Mouse (Mus musculus): ENCODE results near the gene Ecm1.
"Not testable (repeated sequence)": the region's sequence is repeated elsewhere in the genome, so short reads cannot be mapped to it uniquely, and the experiment has no call there.

Gene Ecm1

DNA sequence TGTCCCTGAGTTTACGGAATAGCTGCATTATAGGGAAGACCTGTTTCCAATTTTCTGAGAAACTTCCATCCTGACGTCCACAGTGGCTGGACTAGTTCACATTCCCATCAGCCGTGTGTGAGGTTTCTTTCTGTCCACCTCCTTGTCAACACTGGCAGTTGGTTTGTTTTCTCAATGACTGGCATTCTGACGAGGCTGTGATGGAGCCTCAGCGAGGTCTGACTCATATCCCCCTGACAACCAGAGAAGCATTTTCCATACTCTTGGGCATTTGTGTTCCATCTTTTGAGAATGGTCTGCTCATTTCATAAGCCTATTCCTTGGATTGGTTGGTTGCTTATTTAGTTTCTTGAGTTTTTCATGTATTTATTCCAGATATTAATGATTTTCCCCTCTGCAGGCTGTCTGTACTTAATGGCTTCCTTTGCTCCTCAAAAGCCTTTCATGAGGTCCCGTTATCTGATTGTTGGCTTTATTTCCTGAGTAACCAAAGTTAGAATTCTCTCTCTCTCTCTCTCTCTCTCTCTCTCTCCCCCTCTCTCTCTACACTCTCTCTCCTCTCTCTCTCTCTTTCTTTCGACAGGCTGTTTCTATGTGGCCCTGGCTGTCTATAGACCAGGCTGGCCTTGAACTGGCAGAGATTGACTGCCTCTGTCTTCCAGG lies 12.5 kb downstream of the Ecm1 start:
- DNase-seq = no peak

DNA sequence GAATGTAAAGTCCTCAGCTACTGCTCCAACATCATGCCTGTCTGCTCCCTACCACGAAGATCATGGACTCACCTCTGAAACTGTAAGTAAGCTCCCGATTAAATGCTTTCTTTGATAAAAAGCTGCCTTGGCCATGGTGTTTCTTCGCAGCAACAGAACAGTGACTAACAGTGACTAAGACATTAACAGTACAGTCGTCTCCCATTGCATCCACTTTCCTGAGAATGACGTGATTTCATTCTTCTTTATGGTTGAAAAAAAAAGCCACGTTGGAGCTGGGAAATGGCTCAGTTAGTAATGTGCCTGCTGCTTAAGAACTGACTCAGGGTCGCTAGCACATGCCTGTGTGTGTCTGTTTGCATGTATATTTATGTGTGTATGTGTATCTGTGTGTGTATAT lies 13.5 kb downstream of the Ecm1 start:
- no peak for DNase-seq

DNA sequence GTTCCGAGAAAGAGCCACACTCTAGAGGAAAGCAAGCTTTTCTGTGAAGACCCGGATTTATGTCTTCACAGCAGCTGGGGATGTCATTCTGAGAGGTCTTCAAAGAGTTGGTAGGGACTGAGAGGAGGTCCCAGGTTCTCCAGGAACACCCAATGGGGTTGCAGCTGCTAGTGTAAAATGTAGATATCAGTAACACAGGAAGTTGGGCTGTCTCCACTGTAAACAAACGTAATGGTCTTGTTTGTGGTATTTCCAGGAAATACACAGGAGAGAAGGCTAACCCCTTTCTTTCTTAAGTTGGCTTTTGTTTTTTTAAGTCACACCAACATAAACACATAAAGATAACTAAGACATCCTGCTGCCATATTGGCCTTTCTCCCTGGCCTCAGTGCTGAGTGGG lies 17.0 kb downstream of the Ecm1 start:
- no peak for DNase-seq

GRCm38 (mm10) chr3:95718153-95718552 lies 21.2 kb downstream of the Ecm1 start:
- no peak for DNase-seq

GRCm38 (mm10) chr3:95716075-95716474 lies 23.3 kb downstream of the Ecm1 start:
- no peak for DNase-seq

GRCm38 (mm10) chr3:95709967-95710366 lies 29.4 kb downstream of the Ecm1 start:
- no peak for DNase-seq

- no peak for DNase-seq
Measured at GRCm38 (mm10) chr3:95709044-95709443, 30.3 kb downstream of the Ecm1 start.

DNA sequence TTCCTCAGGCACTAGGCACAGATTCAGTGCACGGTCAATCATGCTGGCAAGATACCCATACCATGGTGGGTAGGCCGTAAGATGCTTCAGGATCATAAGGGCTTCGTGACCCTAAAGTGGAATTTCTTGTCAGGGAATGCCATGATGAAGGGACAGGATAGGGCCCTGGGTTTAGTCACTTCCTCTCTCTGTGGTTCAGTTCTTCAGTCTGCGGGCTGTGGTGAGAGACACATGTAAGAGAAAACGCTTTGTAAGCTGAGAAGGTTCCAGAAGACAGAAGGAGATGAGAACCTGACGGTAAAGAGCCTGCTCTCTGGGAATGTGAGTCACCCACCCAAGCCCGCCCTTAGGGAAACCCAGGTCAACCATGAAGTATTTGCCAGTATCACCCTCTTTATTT lies 31.9 kb downstream of the Ecm1 start:
- DNase-seq = no peak

DNA sequence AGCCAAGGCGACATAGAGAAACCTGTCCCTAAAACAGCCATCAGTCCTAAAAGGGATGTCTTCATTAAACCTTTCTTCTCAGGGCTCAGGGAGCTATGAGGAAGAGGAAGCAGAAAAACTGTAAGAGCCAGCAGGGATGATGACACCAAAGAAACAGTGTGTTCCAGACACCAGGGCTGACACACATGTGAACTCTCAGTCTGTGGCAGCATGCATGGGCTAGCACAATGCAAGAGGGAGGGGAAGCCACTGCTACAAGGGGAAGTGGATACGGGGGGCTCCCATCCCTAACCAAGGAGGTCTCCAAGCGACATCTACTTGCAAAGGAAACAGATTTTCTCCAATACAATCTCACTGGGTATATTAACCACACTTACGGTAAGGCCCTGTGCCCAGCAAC lies 33.1 kb downstream of the Ecm1 start:
- no peak for DNase-seq

DNA sequence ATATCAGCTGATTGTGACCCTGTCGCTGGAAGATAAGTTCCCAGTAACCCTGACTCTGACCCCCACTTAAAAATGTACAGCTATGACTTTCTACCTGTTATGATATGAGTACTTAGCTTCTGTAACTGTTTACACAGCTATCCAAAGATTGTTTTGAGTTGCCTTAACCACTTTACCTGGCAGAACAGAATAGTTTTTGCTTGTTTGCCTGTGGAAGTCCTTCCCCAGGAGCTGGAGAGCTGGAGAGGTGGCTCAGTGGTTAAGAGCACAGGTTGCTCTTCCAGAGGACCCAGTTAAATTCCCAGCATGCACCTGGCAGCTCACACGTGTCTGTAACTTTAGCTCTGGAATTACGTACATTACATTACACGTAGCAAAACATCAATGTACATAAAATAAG lies 34.8 kb downstream of the Ecm1 start:
- DNase-seq = no peak

DNA sequence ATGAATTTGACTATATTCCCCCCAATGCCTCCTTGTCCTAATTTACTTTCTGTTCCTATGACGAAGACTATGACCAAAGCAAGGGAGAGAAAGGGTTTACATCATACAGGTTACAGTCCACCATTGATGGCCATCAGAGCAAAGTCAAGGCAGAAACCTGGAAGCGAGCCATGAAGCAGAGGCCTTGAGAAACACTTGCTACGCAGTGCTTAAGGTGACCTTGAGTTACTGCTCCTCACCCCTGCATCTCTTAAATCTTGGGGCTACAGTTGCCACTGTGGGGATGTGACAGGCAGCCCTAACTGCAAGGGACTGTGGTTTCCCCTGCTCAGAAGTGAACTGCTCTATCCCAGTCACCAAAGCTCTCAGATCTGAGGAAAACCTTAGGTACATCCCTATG lies 36.1 kb downstream of the Ecm1 start:
- DNase-seq = no peak

DNA sequence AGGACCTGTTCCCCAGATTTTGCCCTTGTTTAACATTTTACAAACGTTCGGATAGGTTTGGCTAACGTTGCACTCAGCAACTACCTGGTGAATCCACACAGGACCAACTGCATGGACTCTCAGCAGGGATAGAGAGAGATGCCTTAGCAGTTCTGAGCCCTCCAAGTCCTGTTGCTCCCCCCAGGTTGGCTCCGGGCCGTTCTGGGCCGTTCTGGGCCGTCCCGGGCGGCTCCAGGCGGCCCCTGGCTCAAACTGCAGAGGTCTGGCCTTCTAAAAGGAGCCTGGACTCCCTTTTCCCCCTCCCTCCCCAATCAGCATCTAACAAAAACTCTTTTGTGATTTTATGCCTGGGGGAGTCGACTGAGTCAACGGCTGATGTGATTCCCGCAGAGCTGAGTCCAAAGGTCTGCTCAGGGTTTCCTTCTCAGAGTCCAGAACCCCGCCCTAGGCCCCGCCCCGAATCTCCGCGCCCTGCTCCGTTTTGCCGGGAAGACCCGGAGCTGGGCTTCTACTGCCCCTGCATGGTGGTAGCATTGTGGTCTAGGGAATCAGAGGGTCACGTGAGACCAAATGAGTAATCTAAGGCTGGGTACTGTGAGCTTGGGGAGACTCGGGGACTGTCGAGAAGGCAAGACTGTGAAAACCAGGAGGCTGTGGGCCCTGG lies 37.4 kb downstream of the Ecm1 start:
- DNase-seq = peak; percentile 72

GRCm38 (mm10) chr3:95701085-95701484 lies 38.3 kb downstream of the Ecm1 start:
- no peak for DNase-seq

GRCm38 (mm10) chr3:95700233-95700681 lies 39.1 kb downstream of the Ecm1 start:
- DNase-seq = no peak

DNA sequence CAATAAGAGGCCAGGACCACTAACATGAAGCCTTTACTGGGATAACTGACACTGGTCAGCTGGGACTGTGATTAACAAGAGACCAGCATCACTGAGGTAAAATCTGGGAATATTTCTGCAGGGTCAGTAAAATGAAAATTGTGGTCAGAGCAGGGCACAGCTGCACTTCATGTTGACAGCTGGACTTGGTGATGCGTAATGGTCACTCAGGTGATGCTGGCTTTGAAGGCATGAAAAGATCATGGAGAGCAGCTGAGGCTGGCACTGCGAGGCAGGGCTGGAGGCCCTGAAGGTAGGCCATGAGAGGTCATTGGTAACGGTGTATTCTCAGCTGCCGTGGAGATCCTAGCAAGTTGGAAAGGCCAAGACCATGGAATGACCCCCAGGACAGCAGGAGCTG lies 41.1 kb downstream of the Ecm1 start:
- DNase-seq = no peak

GRCm38 (mm10) chr3:95696360-95696759 lies 43.0 kb downstream of the Ecm1 start:
- no peak for DNase-seq

DNA sequence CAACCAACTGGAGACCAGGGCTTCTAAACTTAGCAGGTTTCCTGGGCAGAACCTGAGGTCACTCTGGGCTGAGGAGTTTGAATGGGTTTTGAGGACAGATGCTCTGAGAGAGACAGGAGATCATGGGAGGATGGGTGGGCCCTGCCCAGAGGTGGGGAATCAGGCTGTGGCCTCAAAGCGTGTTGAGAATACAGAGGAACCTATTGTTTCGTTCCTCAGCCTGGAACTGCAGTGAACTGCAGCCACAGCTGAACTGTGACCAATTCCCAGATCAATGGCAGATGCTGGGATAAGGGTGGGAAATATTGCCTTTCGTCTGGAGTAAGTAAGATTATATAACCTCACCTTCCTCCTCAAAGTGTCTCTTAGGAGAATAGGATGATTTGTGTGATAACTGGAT lies 43.6 kb downstream of the Ecm1 start:
- no peak for DNase-seq

DNA sequence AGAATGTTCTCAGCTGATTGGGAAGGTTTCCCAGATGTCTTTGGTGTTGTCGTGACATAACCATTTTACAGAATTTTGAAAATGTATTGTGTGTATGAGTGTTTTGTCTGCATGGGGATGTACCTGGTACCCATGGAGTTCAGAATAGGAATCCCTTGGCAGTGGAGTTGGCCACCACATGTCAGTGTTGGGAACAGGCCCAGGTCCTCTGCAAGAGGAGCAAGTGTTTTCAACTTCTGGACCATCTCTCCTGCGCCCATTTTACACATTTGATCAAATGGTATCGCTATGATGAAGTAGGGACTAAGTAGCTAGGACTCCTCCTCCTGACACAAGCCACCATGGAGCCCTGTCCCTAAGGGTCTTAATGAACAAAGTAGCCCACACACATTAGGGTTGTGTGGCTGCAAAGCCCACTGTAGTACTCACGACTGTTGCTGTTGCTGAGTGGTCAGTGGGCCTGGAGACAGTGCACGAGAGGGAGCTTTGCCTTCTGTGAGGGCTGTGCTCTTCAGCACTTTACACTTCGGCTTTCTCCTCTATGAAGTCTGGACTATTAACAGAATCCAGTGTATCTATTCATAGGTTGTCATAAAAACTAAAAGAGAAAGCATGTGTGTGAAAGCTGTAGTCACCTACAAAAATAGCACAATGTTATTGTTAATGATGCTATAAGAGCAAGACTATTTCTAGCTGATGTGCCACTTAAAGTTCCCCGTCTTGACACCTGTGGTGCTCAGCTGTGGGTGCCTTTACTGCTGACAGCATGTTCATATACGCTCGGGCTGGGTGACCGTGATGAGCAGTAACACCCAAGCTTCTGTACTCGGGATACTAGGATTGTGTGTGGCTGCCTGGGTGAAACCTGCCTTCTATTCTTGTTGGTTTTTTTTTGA lies 44.3 kb downstream of the Ecm1 start:
- no peak for DNase-seq

DNA sequence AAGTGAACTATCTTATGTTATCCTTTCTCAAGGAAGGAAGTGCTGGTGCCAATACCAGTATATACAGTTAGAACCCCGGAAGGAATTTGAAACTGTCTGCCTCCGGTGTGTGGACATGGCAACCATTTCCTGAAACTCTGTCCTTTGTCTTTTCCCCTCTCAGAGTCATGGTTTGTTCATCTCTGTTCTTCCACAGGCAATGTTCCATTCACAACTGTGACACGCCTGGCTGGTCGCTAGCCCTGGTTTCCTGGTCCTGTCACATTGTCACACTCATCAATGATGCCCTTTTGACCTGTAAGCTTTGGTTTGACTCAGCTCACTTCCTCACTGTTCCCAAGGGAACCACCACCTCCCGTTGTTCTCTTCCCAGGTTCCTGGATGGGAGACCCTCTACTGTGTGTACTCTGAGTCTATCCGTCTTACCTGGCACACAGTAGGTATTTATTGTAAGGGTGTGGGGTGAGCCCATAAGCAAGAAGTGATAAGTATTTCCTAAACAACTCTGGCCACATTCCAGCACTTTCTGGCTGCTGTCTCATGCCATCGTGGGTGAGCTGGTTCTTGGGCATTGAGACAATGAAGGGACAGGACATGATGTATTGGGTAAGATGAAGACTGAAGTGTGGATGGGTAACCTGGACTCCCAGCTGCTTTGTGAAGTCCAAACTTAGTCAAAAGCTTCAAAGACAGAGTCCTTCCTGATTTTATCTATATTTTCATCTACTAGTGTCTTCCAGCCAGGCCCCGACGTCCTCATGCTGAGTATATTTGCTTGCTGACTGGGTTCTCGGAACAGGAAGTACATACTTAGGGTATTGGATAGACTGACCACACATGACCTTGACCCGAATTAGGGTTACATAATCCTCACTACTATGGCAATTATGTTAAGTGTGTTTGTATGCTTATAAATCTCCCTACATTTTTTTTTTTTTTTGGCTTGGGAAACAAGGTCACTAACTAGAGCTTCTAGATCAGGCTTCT lies 45.3 kb downstream of the Ecm1 start:
- no peak for DNase-seq

GRCm38 (mm10) chr3:95692677-95693076 lies 46.7 kb downstream of the Ecm1 start:
- no peak for DNase-seq

DNA sequence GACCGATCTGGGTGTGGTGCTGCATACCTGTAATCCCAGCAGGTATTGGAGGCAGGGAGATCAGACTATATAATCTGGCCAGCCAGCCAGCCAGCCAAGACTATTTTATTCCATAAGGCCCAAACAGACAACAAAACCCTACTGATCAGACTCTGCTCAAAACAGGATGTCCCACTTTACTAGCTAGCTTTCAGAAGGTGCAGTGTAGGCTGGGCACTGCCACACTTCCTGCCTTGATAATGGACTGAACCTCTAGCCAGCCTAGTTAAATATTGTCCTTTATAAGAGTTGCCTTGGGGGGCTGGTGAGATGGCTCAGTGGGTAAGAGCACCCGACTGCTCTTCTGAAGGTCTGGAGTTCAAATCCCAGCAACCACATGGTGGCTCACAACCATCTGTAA lies 48.8 kb downstream of the Ecm1 start:
- not testable (repeated sequence) for DNase-seq

DNA sequence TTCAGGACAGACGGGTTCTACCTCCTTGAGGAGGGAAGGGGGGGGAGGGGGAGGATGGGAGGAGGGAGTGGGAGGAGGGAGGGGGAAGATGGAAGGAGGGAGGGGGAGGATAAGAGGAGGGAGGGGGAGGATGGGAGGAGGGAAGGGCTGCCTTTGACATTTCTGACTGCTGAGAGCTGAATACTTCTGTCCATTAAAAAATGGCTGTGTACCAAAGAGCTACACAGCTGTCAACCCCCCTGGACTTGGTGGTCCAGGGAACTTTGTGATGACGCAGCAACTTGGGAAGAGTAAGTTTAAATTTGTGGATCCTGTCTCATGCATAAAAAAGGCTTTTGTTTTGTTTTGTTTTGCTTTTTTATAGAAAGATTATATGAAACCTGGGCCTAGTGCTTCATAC lies 49.4 kb downstream of the Ecm1 start:
- no peak for DNase-seq
